Comparison of ENCODE assay signal across 25 mouse cellular contexts in genomic region chr8:10596353-10596752, GRCm38 (mm10).
"Had no signal": no experiment of that assay in that cellular context is flagged by ENCODE, and none has a peak within 500 bp of the region (broad histone marks: within the 10 kb centered on the region; RNA-seq: fewer than 3 reads in every experiment).

No protein-coding gene starts in this region.

- H3K4me3 ChIP-seq: heart, embryonic 10.5 days; heart, embryonic 13.5 days; heart, embryonic 15.5 days; hindbrain, embryonic 13.5 days; hindbrain, embryonic 15.5 days; kidney, embryonic 15.5 days; left cerebral cortex, adult 2 months; limb, embryonic 10.5 days; limb, embryonic 12.5 days; liver, embryonic 13.5 days; liver, embryonic 15.5 days had no signal

- H3K9me3 ChIP-seq: heart, embryonic 10.5 days; heart, embryonic 13.5 days; heart, embryonic 15.5 days; hindbrain, embryonic 13.5 days; hindbrain, embryonic 15.5 days; kidney, embryonic 15.5 days; limb, embryonic 10.5 days; limb, embryonic 12.5 days; liver, embryonic 13.5 days; liver, embryonic 15.5 days had no signal

- H3K4me1 ChIP-seq: heart, embryonic 10.5 days; hindbrain, embryonic 13.5 days; hindbrain, embryonic 15.5 days; kidney, embryonic 15.5 days; limb, embryonic 10.5 days; limb, embryonic 12.5 days; liver, embryonic 15.5 days had no signal

- H3K27ac ChIP-seq: heart, embryonic 10.5 days; heart, embryonic 13.5 days; heart, embryonic 15.5 days; hindbrain, embryonic 13.5 days; hindbrain, embryonic 15.5 days; hindbrain, postnatal 0 days; kidney, embryonic 15.5 days; kidney, postnatal 0 days; left cerebral cortex, adult 2 months; limb, embryonic 10.5 days; limb, embryonic 12.5 days; liver, embryonic 13.5 days; liver, embryonic 15.5 days had no signal

- H3K27me3 ChIP-seq: heart, embryonic 13.5 days; heart, embryonic 15.5 days; hindbrain, embryonic 13.5 days; hindbrain, embryonic 15.5 days; limb, embryonic 12.5 days; liver, embryonic 13.5 days; liver, embryonic 15.5 days had no signal

- H3K36me3 ChIP-seq: heart, embryonic 10.5 days; heart, embryonic 13.5 days; heart, embryonic 15.5 days; hindbrain, embryonic 15.5 days; kidney, embryonic 15.5 days; limb, embryonic 10.5 days; limb, embryonic 12.5 days; liver, embryonic 13.5 days; liver, embryonic 15.5 days had no signal

- H3K9ac ChIP-seq: heart, embryonic 13.5 days; heart, embryonic 15.5 days; hindbrain, embryonic 13.5 days; hindbrain, embryonic 15.5 days; kidney, embryonic 15.5 days; limb, embryonic 12.5 days; liver, embryonic 13.5 days; liver, embryonic 15.5 days had no signal

- H3K4me2 ChIP-seq: heart, embryonic 13.5 days; heart, embryonic 15.5 days; hindbrain, embryonic 13.5 days; hindbrain, embryonic 15.5 days; kidney, embryonic 15.5 days; limb, embryonic 12.5 days; liver, embryonic 13.5 days; liver, embryonic 15.5 days had no signal

- DNase-seq: gastrocnemius, postnatal 14 days; gastrocnemius, postnatal 36 days; heart, adult 18-20 months; heart, postnatal 14 days; heart, postnatal 36 days; kidney, adult 11 months; kidney, adult 2 months; kidney, adult 9 months; kidney, postnatal 14 days; kidney, postnatal 36 days; liver; liver, embryonic 13.5 days had no signal

- ATAC-seq: hindbrain, postnatal 0 days; intestine, embryonic 16.5 days had no signal
